Mouse (Mus musculus) bone marrow, adult 2 months (tissue): Measurements from ENCODE around the gene Krt6b.

Experiments used
- CTCF ChIP-seq: fragments of 200-500 bp; IDR thresholded peaks from 2 replicates; pipeline ENCODE4 v1.5.1; 2011; ENCODE audit warnings: low read length, control low read depth; ENCODE audit not compliant: control insufficient read depth, insufficient read depth
- POLR2A ChIP-seq: fragments of 200-500 bp; IDR thresholded peaks from 2 replicates; pipeline ENCODE4 v1.6.1; 2011; ENCODE audit warnings: low read depth, mild to moderate bottlenecking, control low read depth, low read length, borderline replicate concordance; ENCODE audit not compliant: control insufficient read depth

DNA sequence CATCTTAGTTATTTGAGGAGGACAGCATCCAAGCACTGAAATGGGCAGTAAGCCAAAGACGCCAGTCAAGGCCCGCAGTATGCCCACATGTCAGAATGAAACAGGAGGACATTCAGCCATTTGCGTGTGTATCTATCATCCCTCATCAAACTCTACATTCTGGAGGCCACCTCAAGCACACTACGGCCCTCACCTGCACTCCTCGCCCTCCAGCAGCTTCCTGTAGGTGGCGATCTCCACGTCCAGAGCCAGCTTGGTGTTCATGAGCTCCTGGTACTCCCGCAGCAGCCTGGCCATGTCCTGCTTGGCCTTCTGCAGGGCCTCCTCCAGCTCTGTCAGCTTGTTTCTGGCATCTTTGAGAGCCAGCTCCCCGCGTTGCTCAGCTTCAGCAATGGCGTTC lies 28.6 kb upstream of the Krt6b start:
- TF ChIP-seq CTCF (no peak), POLR2A (no peak)
